Mouse (Mus musculus) neural tube, embryonic 13.5 days (tissue): ENCODE measurements around the gene Fam161a. TPM values are rescaled to one million over a fixed set of nuclear protein-coding genes. Genes with fewer than 3 reads are reported as not detected.
"Not testable (repeated sequence)": the region's sequence is repeated elsewhere in the genome, so short reads cannot be mapped to it uniquely, and the experiment has no call there.

Experiments used
- ATAC-seq: fragments of 200-750 bp; cut with Nextera tagmentation; 2 replicates; pipeline ENCODE4 v1.8.0; 2017; ENCODE audit warnings: low read depth, mild to moderate bottlenecking, moderate TSS enrichment, moderate library complexity
- H3K27ac ChIP-seq: fragments of 300-500 bp; sonication (generic); replicated peaks from 2 replicates; pipeline ENCODE4 v1.5.1; 2015; ENCODE audit warnings: moderate library complexity, mild to moderate bottlenecking, inconsistent platforms
- H3K27me3 ChIP-seq: fragments of 300-500 bp; sonication (generic); 2 replicates; pipeline ENCODE4 v1.6.1; 2015; ENCODE audit warnings: mild to moderate bottlenecking, inconsistent platforms
- H3K36me3 ChIP-seq: fragments of 300-500 bp; sonication (generic); 2 replicates; pipeline ENCODE4 v1.6.1; 2015; ENCODE audit warnings: mild to moderate bottlenecking, inconsistent platforms
- H3K4me1 ChIP-seq: fragments of 300-500 bp; sonication (generic); replicated peaks from 2 replicates; pipeline ENCODE4 v1.6.1; 2015; ENCODE audit warnings: inconsistent platforms
- H3K4me2 ChIP-seq: fragments of 300-500 bp; sonication (generic); 2 replicates; pipeline ENCODE4 v1.6.1; 2015; ENCODE audit warnings: inconsistent platforms, mild to moderate bottlenecking, moderate library complexity
- H3K4me3 ChIP-seq: fragments of 300-500 bp; sonication (generic); 2 replicates; pipeline ENCODE4 v1.5.1; 2015; ENCODE audit warnings: mild to moderate bottlenecking, inconsistent platforms
- H3K9ac ChIP-seq: fragments of 300-500 bp; sonication (generic); 2 replicates; pipeline ENCODE4 v1.6.1; 2015; ENCODE audit warnings: moderate library complexity, mild to moderate bottlenecking, inconsistent platforms
- H3K9me3 ChIP-seq: fragments of 300-500 bp; sonication (generic); 2 replicates; pipeline ENCODE4 v1.6.1; 2016; ENCODE audit warnings: inconsistent platforms
- WGBS: fragments of 180-500 bp; shearing (Covaris S2); methylation state at CpG from one replicate; pipeline ENCODE4 v1.1.7; 2015; 5-methylcytosine and 5-hydroxymethylcytosine counted together
- polyA plus RNA-seq: library from polyadenylated mRNA; unstranded; fragments of >200 nt; fragmentation: Nextera tagmentation; extraction: Ambion mirVana; gene quantifications from 2 replicates; pipeline ENCODE4 v1.2.1, GENCODE M21; 2015

Gene Fam161a
- polyA plus RNA-seq, 1 experiment from 2014 or later: 4.9 TPM

DNA sequence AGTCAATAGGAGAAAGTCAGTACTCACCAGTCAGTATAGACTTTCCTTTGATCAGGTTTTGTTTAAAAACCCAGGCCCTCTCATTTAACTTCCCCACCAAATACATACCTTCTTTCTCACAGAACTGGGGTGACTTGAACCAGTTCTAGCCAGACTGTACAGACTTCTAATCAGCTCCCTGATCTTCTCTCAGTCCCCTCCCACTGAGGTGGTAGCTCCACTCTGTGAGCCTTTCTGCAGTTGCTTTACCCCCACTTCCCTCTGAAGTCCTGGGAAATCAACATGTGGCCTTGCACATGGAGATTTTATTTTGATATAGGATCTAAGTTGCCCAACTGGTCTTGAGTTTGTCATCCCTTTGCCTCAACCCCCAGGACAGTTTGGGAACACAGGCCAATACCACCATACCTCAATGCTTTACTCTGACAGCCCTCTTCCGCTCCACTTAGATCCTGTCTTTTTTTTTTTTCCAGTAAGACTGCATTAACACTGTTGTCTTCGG, 57.9 kb downstream of the Fam161a start:
- Histone ChIP-seq H3K4me2 (no peak overlapping the region), H3K27ac (no peak overlapping the region), H3K27me3 (no peaks in the 10 kb centered on the region), H3K4me3 (no peak overlapping the region), H3K4me1 (peaks cover 5% of the 10 kb centered on the region), H3K9ac (no peak overlapping the region), H3K36me3 (no peaks in the 10 kb centered on the region), H3K9me3 (no peaks in the 10 kb centered on the region)
- no peak for ATAC-seq
- WGBS: 84% methylated on average over 2 of the region's 2 CpGs

DNA sequence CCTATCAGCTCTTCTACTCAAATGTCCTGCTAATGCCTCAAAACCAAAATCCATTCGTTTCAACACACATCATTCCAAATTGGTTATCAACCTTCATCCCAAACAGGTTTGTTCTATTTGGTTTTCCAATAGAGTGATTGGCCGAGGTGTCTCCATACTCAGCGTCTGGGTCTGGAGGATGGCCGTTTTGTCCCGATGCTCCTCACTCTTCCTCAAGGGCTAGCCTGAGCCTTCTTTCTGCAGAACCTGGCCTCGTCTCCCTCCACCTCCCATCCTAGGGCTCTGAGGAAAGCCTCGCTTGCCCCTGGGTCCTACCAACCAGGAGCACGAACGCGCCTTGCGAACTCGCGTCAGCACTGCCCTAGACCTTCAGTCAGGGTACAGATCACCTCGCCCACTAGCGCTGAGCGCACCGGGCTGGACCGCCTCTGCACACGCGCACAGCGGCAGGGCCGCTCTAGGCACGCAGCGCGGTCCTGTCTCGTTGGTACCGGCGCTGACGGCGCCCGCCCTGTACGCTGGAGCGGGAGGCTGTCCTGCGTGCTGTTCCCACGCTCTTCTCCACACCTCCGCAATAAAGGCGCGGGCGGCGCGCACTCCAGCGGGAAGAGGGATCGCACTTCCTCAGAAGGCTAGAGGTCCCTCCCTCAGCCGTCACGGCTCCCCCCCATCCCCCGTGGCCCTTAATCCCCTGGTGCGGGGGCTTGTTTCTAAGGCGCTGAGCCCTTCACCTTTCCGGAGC, 60.2 kb downstream of the Fam161a start:
- no peaks in the 10 kb centered on the region for H3K9me3 ChIP-seq
- peaks cover 5% of the 10 kb centered on the region for H3K4me1 ChIP-seq
- H3K9ac ChIP-seq: peak overlapping the region; percentile 73
- no peaks in the 10 kb centered on the region for H3K27me3 ChIP-seq
- H3K4me2 ChIP-seq: peak overlapping the region; percentile 64
- H3K36me3 ChIP-seq: no peaks in the 10 kb centered on the region
- peak overlapping the region; percentile 54 for H3K4me3 ChIP-seq
- WGBS: under 1% methylated on average over 49 of the region's 49 CpGs
- peak overlapping the region; percentile 86 for H3K27ac ChIP-seq
- ATAC-seq: peak; percentile 100

- Histone ChIP-seq H3K4me3 (peak overlapping the region; percentile 54), H3K4me1 (peaks cover 5% of the 10 kb centered on the region), H3K36me3 (no peaks in the 10 kb centered on the region), H3K27me3 (no peaks in the 10 kb centered on the region), H3K4me2 (peak overlapping the region; percentile 64), H3K9me3 (no peaks in the 10 kb centered on the region), H3K9ac (peak overlapping the region; percentile 73), H3K27ac (peak overlapping the region; percentile 86)
- peak; percentile 0; the same call in 1 of the 2 replicates for ATAC-seq
- 6% methylated on average over 10 of the region's 10 CpGs for WGBS
Observed at GRCm38 (mm10) chr11:23068201-23068600, 60.9 kb downstream of the Fam161a start.

GRCm38 (mm10) chr11:23068986-23069385, 61.7 kb downstream of the Fam161a start:
- H3K4me1 ChIP-seq, H3K36me3 ChIP-seq, H3K4me3 ChIP-seq, ATAC-seq, H3K4me2 ChIP-seq, H3K9ac ChIP-seq, H3K27ac ChIP-seq, H3K27me3 ChIP-seq, H3K9me3 ChIP-seq: not testable (repeated sequence)
- WGBS: 92% methylated on average over 9 of the region's 9 CpGs

DNA sequence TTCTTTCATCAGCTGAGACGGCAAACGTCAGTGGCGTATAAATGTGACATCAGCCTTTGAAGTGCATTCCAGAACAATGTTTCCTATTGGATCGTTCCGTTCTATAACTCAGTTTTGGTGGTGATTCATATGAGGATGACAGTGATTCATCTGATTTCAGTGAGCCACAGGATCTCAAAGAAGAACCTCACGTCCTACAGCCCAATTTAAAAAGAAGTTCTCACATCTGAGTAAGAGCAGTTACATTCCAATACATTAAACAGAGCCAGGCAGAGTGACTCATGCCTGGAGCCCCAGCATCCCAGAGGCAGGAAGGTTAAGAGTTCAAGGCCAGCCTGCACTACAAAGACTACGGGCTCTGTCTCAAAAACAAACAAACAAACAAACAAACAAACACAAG, 67.5 kb downstream of the Fam161a start:
- Histone ChIP-seq H3K9ac (no peak overlapping the region), H3K9me3 (no peaks in the 10 kb centered on the region), H3K36me3 (no peaks in the 10 kb centered on the region), H3K27me3 (no peaks in the 10 kb centered on the region), H3K4me1 (no peaks in the 10 kb centered on the region), H3K4me3 (no peak overlapping the region), H3K4me2 (no peak overlapping the region), H3K27ac (no peak overlapping the region)
- 81% methylated on average over 7 of the region's 7 CpGs for WGBS
- ATAC-seq: no peak

DNA sequence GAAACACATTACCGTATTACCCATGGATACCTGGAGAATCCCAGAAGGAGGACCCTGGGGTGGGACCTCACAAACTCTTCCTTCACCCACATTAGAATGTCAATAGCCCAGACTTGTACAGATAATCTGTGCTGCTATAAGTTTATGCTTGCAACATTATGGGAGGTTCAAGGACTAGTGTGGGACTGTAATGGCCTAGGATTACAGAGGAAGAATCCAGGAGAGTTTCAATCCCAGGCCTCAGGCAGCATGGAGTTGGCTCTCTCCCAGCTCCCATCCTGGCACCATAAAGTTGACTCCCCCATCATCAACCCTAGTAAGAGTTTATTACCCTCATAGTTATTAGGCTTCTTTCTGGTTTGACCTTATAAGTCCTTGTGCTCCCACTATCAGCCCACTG, 71.2 kb downstream of the Fam161a start:
- H3K27ac ChIP-seq: no peak overlapping the region
- 95% methylated on average over 1 of the region's 1 CpGs for WGBS

More for the DNA sequence above, 71.2 kb downstream of the Fam161a start:
- no peak overlapping the region for H3K9ac ChIP-seq
- H3K9me3 ChIP-seq: no peaks in the 10 kb centered on the region
- no peak overlapping the region for H3K4me3 ChIP-seq
- H3K36me3 ChIP-seq: no peaks in the 10 kb centered on the region
- no peak for ATAC-seq
- H3K4me2 ChIP-seq: no peak overlapping the region
- H3K27me3 ChIP-seq: no peaks in the 10 kb centered on the region
- H3K4me1 ChIP-seq: 0 out of 2 replicates have a peak, but pooled peaks cover 5% of the 10 kb centered on the region

Other genes with a start within 250 kb of the Fam161a start
- gene B3gnt2, start 146.6 kb upstream of the Fam161a start, polyA plus RNA-seq: 1.8 and 2.0 TPM in 2 replicates
- 8.9 and 9.4 TPM in 2 replicates for gene Zrsr1, start 35.5 kb upstream of the Fam161a start, polyA plus RNA-seq
- gene Gm28048, start 25.4 kb upstream of the Fam161a start, polyA plus RNA-seq: 6.7 and 7.4 TPM in 2 replicates
- gene Commd1, start 25.1 kb upstream of the Fam161a start, polyA plus RNA-seq: 302 and 308 TPM in 2 replicates
- gene Cct4, start 17.0 kb upstream of the Fam161a start, polyA plus RNA-seq: 306 and 322 TPM in 2 replicates
- 66.7 and 74.3 TPM in 2 replicates for gene Xpo1, start 248.5 kb downstream of the Fam161a start, polyA plus RNA-seq